Mouse (Mus musculus): ENCODE data around the gene Olfr736.
A peak's percentile ranks its signal among the peaks of the same experiment; 100 is the strongest.

The Olfr736 gene

DNA sequence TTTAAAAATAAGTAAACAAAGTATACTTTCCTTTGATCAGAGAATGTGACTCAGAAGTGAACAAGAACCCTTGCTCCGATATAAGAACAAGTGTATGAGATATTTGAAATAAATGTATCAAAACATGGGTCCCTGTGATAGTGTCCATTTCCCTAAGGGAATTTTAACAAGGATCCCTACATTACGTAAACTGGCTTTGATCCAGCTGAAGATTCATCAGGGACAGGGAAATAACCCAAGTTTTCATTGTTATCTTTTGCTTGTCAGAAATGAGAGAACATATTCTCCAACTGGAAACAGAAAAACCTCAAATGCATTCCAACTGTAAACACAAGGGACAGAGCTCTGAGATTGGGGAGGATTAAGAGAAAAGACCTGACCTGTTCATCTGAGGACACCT lies at the start of gene Olfr736:
TSS of gene Olfr736 (plus strand) at position 301 of the 400 bp plus-strand sequence.
- TF ChIP-seq GATA4 (IDR thresholded peaks at IDR 0.05; ENCODE audit: insufficient replicate concordance, low read length): no peak

DNA sequence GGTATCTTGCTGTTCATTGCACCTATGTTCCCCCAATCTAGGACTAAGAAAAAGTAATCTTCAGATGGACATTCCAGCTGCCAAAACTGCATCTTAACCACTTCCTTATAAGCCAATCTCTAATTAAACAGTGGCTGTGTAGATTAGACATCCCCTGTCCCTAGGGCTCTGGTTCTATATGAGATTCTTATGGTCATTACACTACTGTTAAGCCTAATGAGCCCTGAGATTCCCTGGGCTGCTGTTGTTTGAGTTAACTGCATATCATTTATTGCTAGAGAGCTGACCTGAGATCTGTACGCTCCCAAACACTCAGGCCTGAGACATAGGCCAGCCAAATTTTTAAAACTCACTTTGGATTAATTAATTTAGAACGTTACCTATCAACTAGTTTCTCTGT lies 32.2 kb upstream of the Olfr736 start, which contains the start of gene Olfr735:
TSS of gene Olfr735 (minus strand) at position 77 of the 400 bp plus-strand sequence.
- TF ChIP-seq GATA4 (IDR thresholded peaks at IDR 0.05; ENCODE audit: insufficient replicate concordance, low read length): no peak

GRCm38 (mm10) chr14:50352438-50352837 lies 28.5 kb upstream of the Olfr736 start:
- no peak for TF ChIP-seq GATA4 (IDR thresholded peaks at IDR 0.05; ENCODE audit: insufficient replicate concordance, low read length)

GRCm38 (mm10) chr14:50356725-50357124 lies 24.2 kb upstream of the Olfr736 start:
- 0 out of 2 replicates have a peak, but pooled peaks have one; percentile 14 for TF ChIP-seq GATA4 (IDR thresholded peaks at IDR 0.05; ENCODE audit: insufficient replicate concordance, low read length)

- no peak for TF ChIP-seq GATA4 (IDR thresholded peaks at IDR 0.05; ENCODE audit: insufficient replicate concordance, low read length)
These were observed 23.4 kb upstream of the Olfr736 start, which contains the start of gene Tlr11 for GRCm38 (mm10) chr14:50357593-50357992. Gene Tlr11, plus strand, starts transcription at chr14:50357914.

GRCm38 (mm10) chr14:50360480-50360879 lies 20.5 kb upstream of the Olfr736 start:
- TF ChIP-seq GATA4 (IDR thresholded peaks at IDR 0.05; ENCODE audit: insufficient replicate concordance, low read length): no peak

DNA sequence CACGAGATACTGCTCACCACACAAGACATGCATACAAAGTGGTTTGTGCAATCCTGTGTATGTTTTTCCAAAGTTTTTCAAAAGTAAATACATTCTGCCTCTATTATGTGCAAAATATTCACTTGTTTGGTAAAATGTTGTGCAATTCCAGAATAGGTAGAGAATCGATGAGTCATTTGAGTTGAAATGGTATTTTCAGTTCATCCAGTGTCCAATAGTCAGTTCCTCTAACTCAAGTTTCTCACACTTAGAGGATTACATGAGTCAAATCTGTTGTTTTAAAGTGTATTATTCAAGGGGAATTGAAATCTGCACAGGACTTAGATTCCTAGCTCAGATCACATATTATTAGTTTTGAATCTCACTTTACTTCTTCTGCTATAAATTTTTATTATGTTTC lies 17.4 kb upstream of the Olfr736 start:
- no peak for TF ChIP-seq GATA4 (IDR thresholded peaks at IDR 0.05; ENCODE audit: insufficient replicate concordance, low read length)

DNA sequence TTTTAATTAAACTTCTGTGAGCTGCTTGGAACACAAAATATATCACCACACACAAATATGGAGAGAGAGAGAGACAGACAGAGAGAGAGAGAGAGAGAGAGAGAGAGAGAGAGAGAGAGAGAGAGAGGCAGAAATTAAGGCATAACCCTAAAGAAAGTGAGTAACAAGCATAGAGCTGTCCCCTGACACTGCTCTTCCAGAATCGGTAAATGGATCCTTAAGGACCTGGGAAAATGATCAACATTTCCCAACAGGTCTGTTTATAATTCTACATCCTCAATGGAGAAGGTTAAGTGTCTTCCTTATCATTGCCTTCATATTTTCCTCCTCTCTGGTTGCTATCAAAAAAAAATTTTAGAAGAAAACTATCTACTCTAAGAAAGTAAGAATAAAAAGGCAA lies 26.3 kb downstream of the Olfr736 start, which contains the start of gene Olfr738:
TSS of gene Olfr738 (plus strand) at position 301 of the 400 bp plus-strand sequence.
- TF ChIP-seq GATA4 (IDR thresholded peaks at IDR 0.05; ENCODE audit: insufficient replicate concordance, low read length): no peak

DNA sequence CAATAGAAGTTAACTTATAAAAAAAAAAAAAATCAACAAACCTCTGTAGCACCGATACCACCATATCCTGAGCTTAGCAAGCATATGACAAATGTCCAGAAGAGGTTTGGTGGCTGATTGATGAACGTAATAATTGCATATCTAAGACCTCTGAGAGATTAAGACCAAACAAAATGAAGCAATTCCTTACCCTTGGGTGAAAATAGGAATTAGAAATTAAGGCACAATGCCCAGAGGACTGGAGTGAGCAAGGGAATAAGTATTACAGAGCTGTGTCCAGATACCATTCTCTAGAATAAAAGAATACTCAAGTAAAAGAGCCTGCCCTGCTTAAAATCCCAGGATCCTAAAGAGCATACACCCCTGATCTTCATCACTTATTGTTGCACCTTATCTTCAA lies 37.4 kb downstream of the Olfr736 start, which contains the start of gene Olfr739:
TSS of gene Olfr739 (plus strand) at position 301 of the 400 bp plus-strand sequence.
- no peak for TF ChIP-seq GATA4 (IDR thresholded peaks at IDR 0.05; ENCODE audit: insufficient replicate concordance, low read length)

Measured in liver, adult (tissue).